Mouse (Mus musculus) retina, adult 2 months (tissue): ENCODE results near the gene Pwp2.
"Not testable (repeated sequence)": the region's sequence is repeated elsewhere in the genome, so short reads cannot be mapped to it uniquely, and the experiment has no call there.

Experiments used
- DNase-seq: peaks from one replicate; pipeline ENCODE4 v3.0.0-alpha.2; 2012; ENCODE audit warnings: low read depth, low spot score

Gene Pwp2

DNA sequence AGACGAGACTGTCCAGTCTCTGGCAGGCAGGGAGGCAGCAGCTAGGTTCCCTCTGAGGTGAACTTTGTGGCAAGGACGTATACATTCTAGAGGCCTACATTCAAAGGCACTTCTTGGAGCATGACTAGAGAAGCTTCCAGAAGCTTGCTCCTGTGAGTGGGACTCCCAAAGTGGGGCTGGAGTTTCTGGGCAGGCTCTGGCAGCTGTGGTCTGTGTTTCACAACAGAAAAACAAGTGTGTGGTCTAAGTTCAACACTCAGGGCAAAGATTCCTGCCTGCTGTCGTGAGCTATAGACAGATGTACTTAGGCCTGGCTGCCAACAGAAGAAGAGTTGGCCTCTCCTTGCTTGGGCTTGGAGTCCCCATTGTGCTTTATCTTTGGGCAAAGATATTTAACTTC lies 44.1 kb downstream of the Pwp2 start:
- DNase-seq: no peak

GRCm38 (mm10) chr10:78140251-78140600 lies 44.7 kb downstream of the Pwp2 start:
- DNase-seq: no peak

DNA sequence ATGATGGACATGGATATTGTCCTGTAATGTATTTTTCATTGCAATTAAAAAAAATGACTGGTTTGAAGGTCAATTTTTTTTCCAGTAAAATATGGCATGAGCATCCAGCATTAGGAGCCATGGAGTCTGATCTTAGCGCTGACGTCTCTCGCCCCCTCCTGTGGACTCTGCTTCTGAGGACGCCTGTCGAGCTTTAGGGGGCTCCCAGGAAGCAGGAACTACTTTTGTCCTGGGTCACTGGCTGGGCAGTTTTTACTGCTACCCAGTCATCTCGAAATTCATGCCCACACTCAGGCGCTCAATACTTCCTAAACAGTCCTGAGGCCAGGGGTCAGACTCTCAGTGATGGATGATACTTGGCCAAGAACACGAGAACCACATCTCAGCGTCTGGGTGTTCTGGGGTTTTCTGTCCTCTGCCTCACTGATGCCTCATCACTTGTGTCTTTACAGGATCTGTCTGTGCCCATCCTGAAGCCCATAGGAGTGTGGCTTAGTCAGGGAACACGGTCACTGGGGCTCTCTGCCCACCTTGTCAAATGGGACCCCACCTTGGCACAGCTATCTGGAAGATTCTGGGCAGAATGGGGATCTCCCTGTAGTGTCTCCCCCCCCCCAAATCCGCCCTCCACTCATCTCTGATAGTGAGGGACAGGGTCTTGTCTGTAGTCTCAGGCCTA lies 45.2 kb downstream of the Pwp2 start:
- no peak for DNase-seq

DNA sequence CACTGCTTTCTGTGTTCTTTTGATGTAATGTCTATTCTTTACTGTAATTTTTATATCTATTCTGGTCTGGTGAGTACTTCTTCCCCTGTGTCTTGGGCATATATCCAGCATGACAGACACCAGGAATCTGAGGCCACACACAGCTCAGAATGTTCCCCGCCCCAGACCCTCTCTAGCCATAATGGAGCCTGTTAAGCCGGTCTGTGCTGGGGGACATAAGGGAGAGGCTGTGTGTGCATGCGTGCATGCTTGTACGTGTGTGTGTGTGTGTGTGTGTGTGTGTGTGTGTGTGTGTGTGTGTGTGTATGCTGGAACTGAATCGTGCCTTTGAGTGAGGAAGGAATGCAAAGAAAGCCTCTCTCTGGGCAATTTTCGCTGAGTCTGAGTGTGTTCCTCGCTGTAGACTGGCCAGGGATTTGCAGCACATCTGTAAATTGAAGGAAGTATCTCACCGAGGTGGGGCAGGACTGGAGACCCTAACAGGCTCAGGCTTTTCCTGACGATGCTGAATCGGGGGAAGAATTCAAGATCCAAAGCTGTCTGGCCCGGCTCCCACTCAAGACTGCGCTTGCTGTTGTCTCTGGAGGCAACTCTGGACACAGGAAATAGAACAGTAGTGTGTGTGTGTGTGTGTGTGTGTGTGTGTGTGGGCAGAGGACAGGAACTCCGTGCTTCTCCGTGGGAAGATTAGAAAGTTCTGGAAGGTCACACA lies 46.0 kb downstream of the Pwp2 start:
- DNase-seq: no peak

- DNase-seq: no peak
These were observed 47.8 kb downstream of the Pwp2 start for GRCm38 (mm10) chr10:78137191-78137590.

- DNase-seq: no peak
These were observed 49.0 kb downstream of the Pwp2 start for GRCm38 (mm10) chr10:78135947-78136346.

GRCm38 (mm10) chr10:78134975-78135798 lies 49.8 kb downstream of the Pwp2 start:
- no peak for DNase-seq

GRCm38 (mm10) chr10:78134400-78134799 lies 50.5 kb downstream of the Pwp2 start:
- DNase-seq: no peak

- no peak for DNase-seq
These were observed 55.0 kb downstream of the Pwp2 start for GRCm38 (mm10) chr10:78129998-78130397.

GRCm38 (mm10) chr10:78129423-78129822 lies 55.5 kb downstream of the Pwp2 start:
- no peak for DNase-seq

- no peak for DNase-seq
These were observed 56.3 kb downstream of the Pwp2 start for GRCm38 (mm10) chr10:78128647-78129046.

DNA sequence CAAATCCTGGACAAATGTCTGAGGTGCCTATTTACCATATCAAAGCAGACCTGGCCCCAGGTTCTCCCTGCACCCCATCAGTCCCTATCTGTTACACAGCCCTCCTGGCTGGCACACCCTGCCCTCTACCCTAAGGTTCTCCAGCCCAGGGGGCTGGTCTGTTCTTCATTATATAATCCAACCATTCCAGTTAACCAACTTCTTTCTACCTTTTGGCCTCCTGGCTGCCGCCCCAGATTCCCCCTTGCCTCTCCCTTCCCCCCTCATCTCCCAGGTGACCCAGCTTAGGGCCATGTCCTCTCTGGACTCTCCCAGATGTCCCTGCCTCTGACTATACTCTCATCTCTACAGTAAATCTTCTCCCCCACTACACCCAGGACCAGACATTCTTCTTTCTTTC lies 57.0 kb downstream of the Pwp2 start:
- DNase-seq: no peak

GRCm38 (mm10) chr10:78127046-78127870 lies 57.7 kb downstream of the Pwp2 start:
- DNase-seq: no peak

GRCm38 (mm10) chr10:78126311-78126710 lies 58.6 kb downstream of the Pwp2 start:
- no peak for DNase-seq

DNA sequence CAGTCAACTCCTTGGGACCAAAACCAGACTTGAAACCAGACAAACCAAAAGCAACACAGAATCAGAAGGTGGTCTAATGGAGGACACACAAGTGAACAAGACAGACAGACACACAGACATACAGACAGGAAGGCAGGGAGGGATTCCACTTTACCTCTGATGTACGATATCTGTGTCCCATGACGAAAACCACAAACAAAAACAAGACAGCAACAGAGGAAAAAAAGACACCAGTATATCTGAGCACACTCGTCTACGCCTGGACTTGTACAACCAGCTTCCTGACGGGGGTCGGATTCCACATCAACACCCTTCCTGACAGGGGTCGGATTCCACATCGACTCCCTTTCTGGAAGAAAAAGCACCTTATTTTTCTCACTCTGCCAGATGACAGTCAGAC lies 59.9 kb downstream of the Pwp2 start:
- not testable (repeated sequence) for DNase-seq

- DNase-seq: not testable (repeated sequence)
These were observed 60.8 kb downstream of the Pwp2 start for GRCm38 (mm10) chr10:78124137-78124536.
